Mouse (Mus musculus): ENCODE data around the gene Snx9. TPM values are rescaled to one million over a fixed set of nuclear protein-coding genes. Genes with fewer than 3 reads are reported as not detected.

Gene Snx9
- polyA plus RNA-seq, 1 experiment from 2014 or later: 39.9 TPM

DNA sequence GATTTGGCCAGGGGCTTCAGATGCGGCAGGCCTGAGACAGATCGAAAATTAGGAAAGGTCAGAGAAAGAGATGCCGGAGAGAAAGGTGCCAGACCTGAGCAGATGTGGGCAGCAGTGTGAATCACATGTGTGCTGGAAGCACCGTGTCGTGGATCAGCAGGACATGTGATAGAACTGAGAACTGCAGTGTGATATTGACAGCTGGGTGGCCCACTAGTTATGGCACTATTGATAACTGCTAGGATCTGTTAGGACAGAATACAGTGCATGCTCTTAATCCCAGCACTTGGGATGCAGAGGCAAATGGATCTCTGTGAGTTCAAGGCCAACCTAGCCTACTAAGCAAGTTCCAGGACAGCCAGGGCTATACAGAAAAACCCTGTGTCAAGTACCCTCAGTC, 10.3 kb upstream of the Snx9 start:
- ATAC-seq (ENCODE audit: insufficient number of reproducible peaks, insufficient read depth, low FRiP score, low read depth): no peak
- H3K4me3 ChIP-seq (ENCODE audit: low read depth, low read length): no peak overlapping the region
- no peaks in the 10 kb centered on the region for H3K27me3 ChIP-seq (ENCODE audit: control insufficient read depth, insufficient read depth, low read length)
- H3K9me3 ChIP-seq (ENCODE audit: control insufficient read depth, low read depth, low read length): no peaks in the 10 kb centered on the region
- WGBS: 90% methylated on average over 5 of the region's 5 CpGs
- no peak overlapping the region for H3K9ac ChIP-seq (replicated peaks; ENCODE audit: low read depth, low read length)
- H3K4me1 ChIP-seq (ENCODE audit: control insufficient read depth, insufficient read depth, low read length): peaks cover 8% of the 10 kb centered on the region; the same call in 1 of the 2 replicates
- H3K36me3 ChIP-seq (ENCODE audit: control insufficient read depth, insufficient read depth, low read length): no peaks in the 10 kb centered on the region
- H3K4me2 ChIP-seq (replicated peaks; ENCODE audit: low read depth, low read length): no peak overlapping the region
- no peak overlapping the region for H3K27ac ChIP-seq (ENCODE audit: low read length)

DNA sequence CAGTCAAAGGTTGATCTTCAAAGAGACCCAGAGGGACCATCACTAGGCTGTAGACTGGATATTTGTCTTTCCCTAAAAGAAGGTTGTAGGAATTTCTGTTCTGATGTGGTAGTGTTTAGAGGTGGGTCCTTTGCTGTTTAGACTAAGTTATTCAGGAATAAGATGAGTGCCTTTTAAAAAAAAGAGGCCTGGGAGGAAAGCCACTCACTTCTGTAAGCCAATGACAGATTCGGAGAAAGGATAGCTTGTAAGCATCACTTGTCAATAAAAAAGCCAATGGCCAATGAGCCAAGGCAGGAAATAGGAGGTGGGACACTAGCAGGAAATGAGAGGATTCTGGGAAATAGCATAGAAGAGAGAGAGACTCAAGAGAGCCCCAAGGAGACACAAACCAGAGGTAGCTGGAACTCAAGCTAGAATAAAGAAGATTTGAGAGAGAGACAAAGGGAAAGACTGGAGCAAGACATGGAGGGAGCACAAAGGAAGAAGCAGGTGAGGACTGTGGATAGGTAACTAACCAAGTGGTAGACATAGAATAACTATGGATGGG, 9.8 kb upstream of the Snx9 start:
- Histone ChIP-seq H3K4me3 (ENCODE audit: low read depth, low read length) (no peak overlapping the region), H3K27me3 (ENCODE audit: control insufficient read depth, insufficient read depth, low read length) (no peaks in the 10 kb centered on the region), H3K9ac (replicated peaks; ENCODE audit: low read depth, low read length) (no peak overlapping the region), H3K4me2 (replicated peaks; ENCODE audit: low read depth, low read length) (no peak overlapping the region), H3K27ac (ENCODE audit: low read length) (no peak overlapping the region), H3K4me1 (ENCODE audit: control insufficient read depth, insufficient read depth, low read length) (peaks cover 8% of the 10 kb centered on the region; the same call in 1 of the 2 replicates), H3K36me3 (ENCODE audit: control insufficient read depth, insufficient read depth, low read length) (no peaks in the 10 kb centered on the region), H3K9me3 (ENCODE audit: control insufficient read depth, low read depth, low read length) (no peaks in the 10 kb centered on the region)
- 80% methylated on average over 1 of the region's 1 CpGs for WGBS
- no peak for ATAC-seq (ENCODE audit: insufficient number of reproducible peaks, insufficient read depth, low FRiP score, low read depth)

DNA sequence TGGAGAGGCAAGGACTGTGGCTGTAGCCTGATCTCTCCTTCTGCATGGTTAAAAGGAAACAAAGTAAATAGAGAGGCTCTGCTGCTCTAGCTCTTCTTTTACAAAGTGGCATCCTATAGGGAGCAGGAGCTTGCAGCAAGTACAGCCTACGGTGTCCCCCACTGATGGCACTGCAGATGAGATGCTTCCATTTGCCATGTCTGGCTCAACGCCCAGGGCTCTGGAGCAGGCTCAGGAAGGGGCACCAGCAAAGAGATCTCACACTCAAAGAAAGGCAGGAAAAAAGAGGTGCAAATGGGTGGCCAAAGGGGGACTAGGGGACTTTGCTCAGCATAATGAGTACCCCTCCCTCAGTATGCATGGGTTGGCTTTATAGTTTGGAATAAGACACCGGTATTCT, 7.0 kb upstream of the Snx9 start:
- no peak overlapping the region for H3K4me3 ChIP-seq (ENCODE audit: low read depth, low read length)
- no peak overlapping the region for H3K27ac ChIP-seq (ENCODE audit: low read length)
- 0 out of 2 replicates have a peak, but pooled peaks cover 4% of the 10 kb centered on the region for H3K4me1 ChIP-seq (ENCODE audit: control insufficient read depth, insufficient read depth, low read length)
- ATAC-seq (ENCODE audit: insufficient number of reproducible peaks, insufficient read depth, low FRiP score, low read depth): no peak
- H3K4me2 ChIP-seq (replicated peaks; ENCODE audit: low read depth, low read length): no peak overlapping the region
- no peaks in the 10 kb centered on the region for H3K36me3 ChIP-seq (ENCODE audit: control insufficient read depth, insufficient read depth, low read length)
- no peaks in the 10 kb centered on the region for H3K9me3 ChIP-seq (ENCODE audit: control insufficient read depth, low read depth, low read length)
- H3K9ac ChIP-seq (replicated peaks; ENCODE audit: low read depth, low read length): no peak overlapping the region
- no peaks in the 10 kb centered on the region for H3K27me3 ChIP-seq (ENCODE audit: control insufficient read depth, insufficient read depth, low read length)
- WGBS: 90% methylated on average over 3 of the region's 3 CpGs

DNA sequence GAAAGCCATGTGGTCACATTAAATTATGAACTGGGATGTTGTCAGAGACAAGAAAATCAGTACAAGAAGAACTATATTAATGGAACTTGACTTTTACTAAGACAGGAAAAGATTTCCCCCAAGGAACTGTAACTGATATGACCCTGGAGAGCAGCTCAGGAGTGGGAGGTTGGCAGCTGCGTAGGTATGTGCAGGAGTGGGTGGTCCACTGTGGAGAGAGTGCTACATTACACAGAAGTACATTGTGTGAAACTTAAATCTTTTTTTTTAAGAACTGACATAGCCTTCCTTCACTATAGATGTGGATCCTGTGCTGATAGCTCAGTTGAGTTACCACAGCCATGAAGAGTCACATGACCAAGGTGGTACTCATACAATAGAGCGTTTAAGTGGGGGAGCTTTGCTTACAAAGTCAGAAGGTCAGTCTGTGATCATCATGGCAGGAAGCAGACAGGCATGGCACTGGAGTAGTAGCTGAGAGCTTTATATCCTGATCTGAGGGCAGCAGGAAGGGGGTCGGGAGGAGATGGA, 6.3 kb upstream of the Snx9 start:
- no peaks in the 10 kb centered on the region for H3K9me3 ChIP-seq (ENCODE audit: control insufficient read depth, low read depth, low read length)
- H3K36me3 ChIP-seq (ENCODE audit: control insufficient read depth, insufficient read depth, low read length): no peaks in the 10 kb centered on the region
- no peak overlapping the region for H3K4me3 ChIP-seq (ENCODE audit: low read depth, low read length)
- ATAC-seq (ENCODE audit: insufficient number of reproducible peaks, insufficient read depth, low FRiP score, low read depth): no peak
- no peaks in the 10 kb centered on the region for H3K27me3 ChIP-seq (ENCODE audit: control insufficient read depth, insufficient read depth, low read length)
- H3K9ac ChIP-seq (replicated peaks; ENCODE audit: low read depth, low read length): no peak overlapping the region
- H3K27ac ChIP-seq (ENCODE audit: low read length): no peak overlapping the region
- H3K4me1 ChIP-seq (ENCODE audit: control insufficient read depth, insufficient read depth, low read length): peaks cover 4% of the 10 kb centered on the region; the same call in 1 of the 2 replicates
- WGBS: 69% methylated on average over 3 of the region's 3 CpGs
- no peak overlapping the region for H3K4me2 ChIP-seq (replicated peaks; ENCODE audit: low read depth, low read length)

DNA sequence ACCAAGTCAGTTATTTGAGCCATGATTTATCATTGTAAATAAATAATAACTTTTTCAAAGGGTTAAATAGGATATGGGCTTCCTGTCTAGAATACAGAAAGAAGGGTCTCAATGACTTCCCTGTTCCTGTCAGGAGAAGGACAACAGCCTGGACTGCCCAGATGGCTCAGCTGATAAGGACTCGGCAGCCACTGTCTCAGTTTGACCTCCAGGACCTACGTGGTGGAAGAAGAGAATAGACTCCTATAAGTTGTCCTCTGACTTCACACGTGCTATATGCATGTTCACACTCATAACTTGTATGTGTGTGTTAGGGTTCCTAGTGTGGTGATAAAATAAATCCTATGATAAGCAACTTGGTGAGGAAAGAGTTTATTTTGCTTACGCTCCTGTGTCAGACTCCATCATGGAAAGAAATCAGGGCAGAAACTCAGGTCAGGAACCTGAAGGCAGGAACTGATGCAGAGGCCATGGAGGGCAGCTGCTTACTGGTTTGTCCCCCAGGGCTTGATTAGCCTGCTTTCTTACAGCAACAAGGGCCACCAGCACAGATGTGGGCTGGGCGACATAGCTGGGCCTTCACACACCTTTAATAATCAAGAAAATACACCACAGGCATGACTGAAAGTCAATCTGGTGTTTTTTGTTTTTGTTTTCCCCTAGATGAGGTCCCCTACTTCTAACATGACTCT, 1.4 kb upstream of the Snx9 start:
- no peaks in the 10 kb centered on the region for H3K9me3 ChIP-seq (ENCODE audit: control insufficient read depth, low read depth, low read length)
- H3K4me2 ChIP-seq (replicated peaks; ENCODE audit: low read depth, low read length): peak overlapping the region; percentile 50
- ATAC-seq (ENCODE audit: insufficient number of reproducible peaks, insufficient read depth, low FRiP score, low read depth): no peak
- H3K9ac ChIP-seq (replicated peaks; ENCODE audit: low read depth, low read length): no peak overlapping the region
- 75% methylated on average over 5 of the region's 5 CpGs for WGBS
- no peak overlapping the region for H3K4me3 ChIP-seq (ENCODE audit: low read depth, low read length)
- no peaks in the 10 kb centered on the region for H3K36me3 ChIP-seq (ENCODE audit: control insufficient read depth, insufficient read depth, low read length)
- no peak overlapping the region for H3K27ac ChIP-seq (ENCODE audit: low read length)
- peaks cover 18% of the 10 kb centered on the region for H3K4me1 ChIP-seq (ENCODE audit: control insufficient read depth, insufficient read depth, low read length)
- H3K27me3 ChIP-seq (ENCODE audit: control insufficient read depth, insufficient read depth, low read length): no peaks in the 10 kb centered on the region

DNA sequence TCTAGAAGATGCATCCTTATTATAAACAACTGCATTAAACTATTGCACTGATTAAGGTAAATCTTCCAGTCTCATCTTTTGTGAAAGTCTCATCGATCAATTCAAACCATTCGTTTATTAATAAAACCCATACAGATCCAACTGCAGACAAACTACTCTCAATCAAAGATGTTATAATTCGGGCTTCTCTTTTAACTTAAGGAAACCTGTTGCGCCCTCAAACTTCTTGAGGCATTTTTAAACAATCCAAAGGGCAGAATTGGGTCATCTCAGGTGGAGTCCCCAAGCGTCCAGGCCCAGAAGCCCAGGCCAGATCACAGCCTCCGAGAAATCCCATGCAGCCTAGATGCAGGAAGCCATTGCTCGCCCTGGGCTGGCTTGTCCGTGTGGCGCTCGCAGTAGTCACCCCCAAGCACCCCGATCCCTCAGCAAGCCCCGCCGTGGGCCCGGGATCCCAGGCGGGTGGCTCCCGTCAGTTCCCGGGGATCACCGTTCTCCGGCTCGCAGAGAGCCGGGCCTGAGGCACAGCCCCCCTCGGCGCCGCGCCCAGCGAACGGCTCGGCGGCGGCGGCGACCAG, 490 bp upstream of the Snx9 start:
- Histone ChIP-seq H3K4me3 (ENCODE audit: low read depth, low read length) (peak overlapping the region; percentile 62), H3K9me3 (ENCODE audit: control insufficient read depth, low read depth, low read length) (no peaks in the 10 kb centered on the region), H3K4me2 (replicated peaks; ENCODE audit: low read depth, low read length) (peak overlapping the region; percentile 50), H3K36me3 (ENCODE audit: control insufficient read depth, insufficient read depth, low read length) (no peaks in the 10 kb centered on the region), H3K27ac (ENCODE audit: low read length) (peak overlapping the region; percentile 99), H3K27me3 (ENCODE audit: control insufficient read depth, insufficient read depth, low read length) (no peaks in the 10 kb centered on the region), H3K9ac (replicated peaks; ENCODE audit: low read depth, low read length) (peak overlapping the region; percentile 98), H3K4me1 (ENCODE audit: control insufficient read depth, insufficient read depth, low read length) (peaks cover 18% of the 10 kb centered on the region)
- WGBS: 5% methylated on average over 32 of the region's 32 CpGs
- ATAC-seq (ENCODE audit: insufficient number of reproducible peaks, insufficient read depth, low FRiP score, low read depth): peak; percentile 5; the same call in 1 of the 2 replicates

DNA sequence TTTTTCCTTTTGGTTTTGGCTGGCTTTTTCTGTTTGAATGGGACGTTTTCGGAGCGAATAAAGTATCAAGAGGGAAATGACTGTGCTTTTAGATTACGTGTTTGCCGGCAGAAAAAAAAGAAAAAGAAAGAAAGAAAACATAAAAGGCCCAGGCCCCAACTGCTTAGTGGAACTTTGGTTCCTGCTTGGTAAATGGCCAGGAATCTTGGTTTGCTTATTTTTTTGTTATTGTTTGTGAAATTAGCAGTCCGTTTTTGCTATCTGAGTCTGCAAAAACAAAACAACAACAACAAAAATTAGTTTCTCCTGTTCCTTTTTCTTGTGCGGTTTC, 779 bp downstream of the Snx9 start:
- ATAC-seq (ENCODE audit: insufficient number of reproducible peaks, insufficient read depth, low FRiP score, low read depth): no peak
- Histone ChIP-seq H3K4me1 (ENCODE audit: control insufficient read depth, insufficient read depth, low read length) (peaks cover 23% of the 10 kb centered on the region), H3K9me3 (ENCODE audit: control insufficient read depth, low read depth, low read length) (no peaks in the 10 kb centered on the region), H3K4me3 (ENCODE audit: low read depth, low read length) (peak overlapping the region; percentile 62), H3K27ac (ENCODE audit: low read length) (peak overlapping the region; percentile 99), H3K36me3 (ENCODE audit: control insufficient read depth, insufficient read depth, low read length) (no peaks in the 10 kb centered on the region), H3K27me3 (ENCODE audit: control insufficient read depth, insufficient read depth, low read length) (no peaks in the 10 kb centered on the region), H3K4me2 (replicated peaks; ENCODE audit: low read depth, low read length) (peak overlapping the region; percentile 50), H3K9ac (replicated peaks; ENCODE audit: low read depth, low read length) (peak overlapping the region; percentile 98)
- whole genome bisulfite sequencing: under 1% methylated on average over 7 of the region's 7 CpGs

DNA sequence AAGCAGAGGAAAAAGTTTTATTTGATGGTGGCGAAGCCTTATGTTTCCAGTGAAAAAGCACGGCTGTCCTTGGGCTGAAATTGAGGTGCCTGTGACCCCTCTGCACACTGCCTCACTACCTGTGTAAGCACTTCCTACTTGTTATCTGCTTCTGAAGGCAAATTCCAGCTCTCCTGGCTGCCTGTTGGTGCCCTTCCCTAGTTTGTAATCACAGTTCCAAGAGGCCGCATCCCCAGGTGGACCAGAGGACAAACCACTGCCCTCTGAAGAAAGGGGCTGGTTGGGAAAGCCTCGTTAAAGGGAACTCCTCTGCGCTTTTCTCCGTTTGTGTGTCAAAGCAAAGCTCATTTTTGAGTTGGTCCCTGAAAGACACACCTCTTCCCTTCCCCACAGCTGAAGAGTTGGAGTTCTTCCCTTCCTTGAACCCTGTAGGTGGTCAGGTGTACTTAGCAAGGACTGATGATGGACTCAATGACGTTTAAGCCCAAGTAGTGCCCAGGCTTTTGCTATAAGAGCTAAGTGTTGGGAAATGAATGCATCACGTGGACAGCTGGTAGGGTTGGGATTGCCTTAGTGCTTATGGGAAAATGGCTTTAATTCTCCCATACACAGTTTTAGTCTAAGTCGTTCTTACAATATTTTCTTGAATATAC, 2.0 kb downstream of the Snx9 start:
- 63% methylated on average over 9 of the region's 9 CpGs for WGBS
- H3K27me3 ChIP-seq (ENCODE audit: control insufficient read depth, insufficient read depth, low read length): no peaks in the 10 kb centered on the region
- no peaks in the 10 kb centered on the region for H3K9me3 ChIP-seq (ENCODE audit: control insufficient read depth, low read depth, low read length)
- no peak overlapping the region; the same call in 1 of the 2 replicates for H3K9ac ChIP-seq (replicated peaks; ENCODE audit: low read depth, low read length)
- H3K36me3 ChIP-seq (ENCODE audit: control insufficient read depth, insufficient read depth, low read length): no peaks in the 10 kb centered on the region
- H3K4me1 ChIP-seq (ENCODE audit: control insufficient read depth, insufficient read depth, low read length): peaks cover 19% of the 10 kb centered on the region
- H3K4me2 ChIP-seq (replicated peaks; ENCODE audit: low read depth, low read length): peak overlapping the region; percentile 50
- H3K4me3 ChIP-seq (ENCODE audit: low read depth, low read length): peak overlapping the region; percentile 62; the same call in 1 of the 2 replicates
- ATAC-seq (ENCODE audit: insufficient number of reproducible peaks, insufficient read depth, low FRiP score, low read depth): no peak
- no peak overlapping the region for H3K27ac ChIP-seq (ENCODE audit: low read length)

Measured in stomach, embryonic 14.5 days (tissue).